ENCODE assay signal across 8 mouse cellular contexts in genomic region chr4:133233285-133233976, GRCm38 (mm10). TPM values are rescaled to one million over a fixed set of nuclear protein-coding genes. Genes with fewer than 3 reads are reported as not detected.
DNase-seq lines count a peak whose midpoint lies in the region; ATAC-seq and TF ChIP-seq lines count a peak whose summit lies in the region.
"Had no signal": no experiment of that assay in that cellular context is flagged by ENCODE, and none has a peak within 500 bp of the region (broad histone marks: within the 10 kb centered on the region; RNA-seq: fewer than 3 reads in every experiment).

No protein-coding gene starts in this region.

- DNase-seq in spleen, postnatal 36 days (ENCODE audit: low spot score in 2 of 2), result peak; percentile 45 to 57
- no peak for DNase-seq in spleen, postnatal 14 days (ENCODE audit: low spot score in 2 of 2)
- peak; percentile 76 for DNase-seq in kidney, adult 9 months
- peak; percentile 69 for DNase-seq in splenic B cell, adult 2 months (ENCODE audit: low read depth, low spot score)
- DNase-seq in gastrocnemius, postnatal 14 days, result no peak

- TF ChIP-seq POLR2A in bone marrow, adult 2 months (IDR thresholded peaks at IDR 0.05; ENCODE audit: borderline replicate concordance, control insufficient read depth, low read depth, low read length), result no peak

- no peak overlapping the region for H3K4me2 ChIP-seq in hindbrain, embryonic 13.5 days

- H3K4me3 ChIP-seq in bone marrow, adult 2 months (replicated peaks; ENCODE audit: control insufficient read depth, low read depth, low read length), result no peak overlapping the region
- H3K4me3 ChIP-seq in hindbrain, embryonic 13.5 days, result no peak overlapping the region
- H3K4me3 ChIP-seq: megakaryocyte, embryonic 14.5 days had no signal

- TF ChIP-seq CTCF in bone marrow, adult 2 months (IDR thresholded peaks at IDR 0.05; ENCODE audit: control insufficient read depth, insufficient read depth, low read length), result peak; percentile 72

- no peak overlapping the region for H3K9ac ChIP-seq in hindbrain, embryonic 13.5 days

- no peak overlapping the region for H3K27ac ChIP-seq in bone marrow, adult 2 months (ENCODE audit: control insufficient read depth, insufficient read depth, low read depth, low read length, poor library complexity)
- no peak overlapping the region for H3K27ac ChIP-seq in hindbrain, embryonic 13.5 days

- no peaks in the 10 kb centered on the region for H3K36me3 ChIP-seq in splenic B cell, adult 2 months (ENCODE audit: control insufficient read depth, insufficient read depth, low read length, poor library complexity, severe bottlenecking)
- no peaks in the 10 kb centered on the region for H3K36me3 ChIP-seq in hindbrain, embryonic 13.5 days

- H3K27me3 ChIP-seq in splenic B cell, adult 2 months (ENCODE audit: control insufficient read depth, insufficient read depth, low read length, poor library complexity, severe bottlenecking), result no peaks in the 10 kb centered on the region; the same call in 1 of the 2 replicates
- H3K27me3 ChIP-seq in hindbrain, embryonic 13.5 days, result peaks cover 26% of the 10 kb centered on the region; the same call in 1 of the 2 replicates

- H3K9me3 ChIP-seq in hindbrain, embryonic 13.5 days, result no peaks in the 10 kb centered on the region

- 48% methylated on average over 10 of the region's 10 CpGs for WGBS in bone marrow, adult 2 months
- WGBS in hindbrain, embryonic 13.5 days, result 49% methylated on average over 10 of the region's 10 CpGs

- intact Hi-C loops in gastrocnemius, postnatal 14 days (cut with DNase I; ENCODE audit: low total_unique reads), result loop anchor here (5.0 kb wide), 1 partner anchor 64 kb away; no protein-coding TSS in a partner anchor

- no peaks in the 10 kb centered on the region for H3K4me1 ChIP-seq in bone marrow, adult 2 months (ENCODE audit: control insufficient read depth, insufficient read depth, low read length)
- 0 out of 2 replicates have a peak, but pooled peaks cover 4% of the 10 kb centered on the region for H3K4me1 ChIP-seq in hindbrain, embryonic 13.5 days (replicated peaks)

- ATAC-seq in hindbrain, embryonic 13.5 days (ENCODE audit: low FRiP score), result no peak

RNA-seq across cellular contexts. Expression of gene Map3k6, which starts 7.2 kb away (rescaled TPM):
- polyA plus RNA-seq in bone marrow, adult 2 months (2011; ENCODE audit: insufficient read depth, insufficient read length, low replicate concordance, missing spikeins), result 5.5 and 14.8 TPM in 2 replicates
- 1.9 and 2.0 TPM in 2 replicates for polyA plus RNA-seq in hindbrain, embryonic 13.5 days (2015; fragmentation: Nextera tagmentation; extraction: Ambion mirVana)
- 10 to 100 TPM in 1 of 2 experiments, 1 to 10 TPM in 1; 4.0 to 15.3 TPM for total RNA-seq in gastrocnemius, postnatal 14 days (2021)

RNA-seq across cellular contexts. Expression of gene Gpr3, which starts 21.1 kb away (rescaled TPM):
- polyA plus RNA-seq in bone marrow, adult 2 months (2011; ENCODE audit: insufficient read depth, insufficient read length, low replicate concordance, missing spikeins), result not detected in 2 replicates
- polyA plus RNA-seq in hindbrain, embryonic 13.5 days (2015; fragmentation: Nextera tagmentation; extraction: Ambion mirVana), result 0.52 and 1.4 TPM in 2 replicates
- total RNA-seq in gastrocnemius, postnatal 14 days (2021), result not detected

RNA-seq across cellular contexts. Expression of gene Cd164l2, which starts 21.5 kb away (rescaled TPM):
- polyA plus RNA-seq in bone marrow, adult 2 months (2011; ENCODE audit: insufficient read depth, insufficient read length, low replicate concordance, missing spikeins), result not detected in 2 replicates
- polyA plus RNA-seq in hindbrain, embryonic 13.5 days (2015; fragmentation: Nextera tagmentation; extraction: Ambion mirVana), result 0.78 and 2.5 TPM in 2 replicates
- not detected for total RNA-seq in gastrocnemius, postnatal 14 days (2021)

RNA-seq across cellular contexts. Expression of gene Sytl1, which starts 29.5 kb away (rescaled TPM):
- polyA plus RNA-seq in bone marrow, adult 2 months (2011; ENCODE audit: insufficient read depth, insufficient read length, low replicate concordance, missing spikeins), result 3.1 and 3.2 TPM in 2 replicates
- polyA plus RNA-seq in hindbrain, embryonic 13.5 days (2015; fragmentation: Nextera tagmentation; extraction: Ambion mirVana), result 0.41 and 0.69 TPM in 2 replicates
- under 1 TPM; 0.49 to 0.62 TPM for total RNA-seq in gastrocnemius, postnatal 14 days (2021)

RNA-seq across cellular contexts. Expression of gene Tmem222, which starts 44.2 kb away (rescaled TPM):
- polyA plus RNA-seq in bone marrow, adult 2 months (2011; ENCODE audit: insufficient read depth, insufficient read length, low replicate concordance, missing spikeins), result 32.6 and 38.4 TPM in 2 replicates
- 101 and 102 TPM in 2 replicates for polyA plus RNA-seq in hindbrain, embryonic 13.5 days (2015; fragmentation: Nextera tagmentation; extraction: Ambion mirVana)
- 10 to 100 TPM; 21.1 to 22.6 TPM for total RNA-seq in gastrocnemius, postnatal 14 days (2021)

Comparison
In these comparisons a context has a peak if more than half of its experiments do, and no peak if none do; other contexts are left out.
1. DNase-seq: peak in spleen, postnatal 36 days (2 of 2), kidney, adult 9 months (single experiment) and splenic B cell, adult 2 months (single experiment); none in spleen, postnatal 14 days (0 of 2) and gastrocnemius, postnatal 14 days (single experiment).